Mouse (Mus musculus) layer of hippocampus, adult 2 months (tissue): Measurements from ENCODE around the gene Rnf2. TPM values are rescaled to one million over a fixed set of nuclear protein-coding genes. Genes with fewer than 3 reads are reported as not detected.
A peak's percentile ranks its signal among the peaks of the same experiment; 100 is the strongest.
"Not testable (repeated sequence)": the region's sequence is repeated elsewhere in the genome, so short reads cannot be mapped to it uniquely, and the experiment has no call there.

Experiments
- DNase-seq, 2 experiments: peaks; one replicate each; pipeline ENCODE4 v3.0.0; 2022; ENCODE audit warnings: low spot score in 2 of 2
- H3K27ac ChIP-seq: fragments of 200-600 bp; 2 replicates; pipeline ENCODE4 v1.8.1; 2022
- H3K4me3 ChIP-seq: fragments of 200-600 bp; 2 replicates; pipeline ENCODE4 v1.8.1; 2022; ENCODE audit warnings: mild to moderate bottlenecking
- CTCF ChIP-seq: fragments of 200-600 bp; conservative IDR thresholded peaks from 2 replicates; pipeline ENCODE4 v1.8.1; 2022; ENCODE audit warnings: antibody characterized with exemption, mild to moderate bottlenecking, moderate library complexity
- total RNA-seq, 2 experiments: library from RNA; stranded (reverse); gene quantifications; 2 replicates each; pipeline ENCODE4 v1.2.3; 2021

Gene Rnf2
- total RNA-seq, 2 experiments from 2014 or later: 37.2 to 50.4 TPM

DNA sequence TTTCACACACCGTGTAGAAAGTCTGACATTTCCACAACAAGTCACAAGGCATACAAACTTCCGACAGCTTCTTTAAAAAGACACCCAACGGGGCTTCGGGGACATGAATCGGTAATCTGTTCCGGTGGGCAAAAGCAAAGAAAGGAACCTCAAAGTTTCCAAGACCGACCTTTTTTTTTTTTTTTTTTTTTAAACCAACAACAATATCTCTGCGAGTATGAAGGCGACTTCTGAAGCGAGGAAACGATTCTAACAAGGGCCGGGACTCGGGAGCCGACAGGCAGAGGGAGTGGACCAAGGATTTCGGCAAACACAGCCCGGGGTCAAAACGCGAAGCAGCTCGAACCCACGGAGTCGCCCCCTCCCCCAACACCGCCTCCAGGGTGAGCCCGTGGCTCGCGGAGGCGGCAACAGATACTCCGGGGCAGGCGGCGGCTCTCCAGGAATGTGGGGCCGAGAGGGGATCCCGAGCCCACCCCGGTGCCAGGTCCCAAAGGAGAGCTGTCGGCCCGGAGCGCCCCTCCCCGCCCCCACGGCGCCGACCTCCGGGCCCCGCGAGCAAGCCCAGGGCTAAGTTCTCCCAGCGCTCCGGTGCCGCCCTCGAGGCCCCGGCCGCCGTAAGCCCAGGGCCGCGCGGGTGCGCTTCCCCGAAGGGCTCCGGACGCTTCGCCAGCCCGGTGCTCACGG is 797 bp downstream of the Rnf2 start:
- peak in 1 of 2 experiments; percentile 37 for DNase-seq

DNA sequence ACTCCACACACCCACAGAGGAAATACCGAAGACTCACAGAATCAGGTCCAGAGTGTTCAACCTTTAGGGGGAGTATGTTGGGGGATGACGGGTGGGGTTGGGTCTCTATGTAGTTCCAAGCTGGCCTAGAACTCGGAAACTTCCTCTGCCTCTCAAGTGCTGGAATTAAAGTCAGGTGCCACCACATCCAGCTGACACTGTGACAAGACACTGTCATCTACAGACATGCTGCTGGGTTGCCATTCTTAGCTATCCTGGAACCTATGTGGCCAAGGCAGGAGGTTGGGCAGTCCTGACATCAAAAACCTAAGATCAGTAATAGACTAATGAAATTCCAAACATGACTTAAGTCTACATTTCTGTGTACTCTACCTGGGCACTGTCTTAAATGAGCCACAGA is 2.4 kb downstream of the Rnf2 start:
- Histone ChIP-seq H3K27ac (no peak overlapping the region), H3K4me3 (no peak overlapping the region)
- DNase-seq: no peak
- TF ChIP-seq CTCF: no peak

More for the DNA sequence above, 797 bp downstream of the Rnf2 start:
- peak overlapping the region; percentile 92 for H3K27ac ChIP-seq
- no peak for TF ChIP-seq CTCF
- H3K4me3 ChIP-seq: peak overlapping the region; percentile 88

DNA sequence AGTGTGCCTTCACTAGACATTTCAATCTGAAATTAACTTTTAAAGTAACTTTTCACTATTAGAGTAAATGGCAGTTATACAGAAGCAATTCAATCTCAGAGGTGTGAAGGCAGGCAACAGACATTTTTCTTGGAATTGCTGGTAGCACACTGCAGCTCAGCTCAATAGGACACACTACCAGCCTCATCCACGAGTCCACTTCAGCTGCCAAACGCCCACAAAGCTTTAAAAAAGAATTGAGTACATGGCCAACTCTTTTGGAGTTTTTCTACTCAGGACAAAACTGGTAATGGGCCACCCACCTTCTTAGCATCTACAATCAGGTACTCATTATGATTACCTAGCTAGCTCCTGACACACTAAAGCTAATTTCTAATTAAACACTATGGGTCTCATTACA is 2.8 kb downstream of the Rnf2 start:
- no peak for DNase-seq
- Histone ChIP-seq H3K4me3 (no peak overlapping the region), H3K27ac (no peak overlapping the region)
- TF ChIP-seq CTCF: no peak

DNA sequence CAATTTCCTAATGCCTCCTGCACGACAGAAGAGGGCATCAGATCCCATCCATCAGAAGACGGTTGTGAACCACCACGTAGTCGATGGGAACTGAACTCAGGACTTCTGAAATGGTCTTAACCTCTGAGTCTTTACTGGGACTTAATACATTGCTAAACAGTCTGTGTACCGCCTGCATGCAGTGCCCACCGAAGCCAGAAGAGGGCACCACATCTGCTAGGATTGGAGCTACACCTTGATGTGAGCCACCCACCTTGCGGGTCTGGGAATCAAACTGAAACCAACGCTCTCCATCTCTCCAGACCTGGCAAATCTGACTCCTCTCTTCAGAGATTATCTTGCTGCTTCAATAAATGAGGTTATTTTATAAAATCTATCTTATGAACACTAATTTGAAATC is 3.7 kb downstream of the Rnf2 start:
- peak; percentile 71 for TF ChIP-seq CTCF
- no peak for DNase-seq
- Histone ChIP-seq H3K27ac (no peak overlapping the region), H3K4me3 (no peak overlapping the region)

DNA sequence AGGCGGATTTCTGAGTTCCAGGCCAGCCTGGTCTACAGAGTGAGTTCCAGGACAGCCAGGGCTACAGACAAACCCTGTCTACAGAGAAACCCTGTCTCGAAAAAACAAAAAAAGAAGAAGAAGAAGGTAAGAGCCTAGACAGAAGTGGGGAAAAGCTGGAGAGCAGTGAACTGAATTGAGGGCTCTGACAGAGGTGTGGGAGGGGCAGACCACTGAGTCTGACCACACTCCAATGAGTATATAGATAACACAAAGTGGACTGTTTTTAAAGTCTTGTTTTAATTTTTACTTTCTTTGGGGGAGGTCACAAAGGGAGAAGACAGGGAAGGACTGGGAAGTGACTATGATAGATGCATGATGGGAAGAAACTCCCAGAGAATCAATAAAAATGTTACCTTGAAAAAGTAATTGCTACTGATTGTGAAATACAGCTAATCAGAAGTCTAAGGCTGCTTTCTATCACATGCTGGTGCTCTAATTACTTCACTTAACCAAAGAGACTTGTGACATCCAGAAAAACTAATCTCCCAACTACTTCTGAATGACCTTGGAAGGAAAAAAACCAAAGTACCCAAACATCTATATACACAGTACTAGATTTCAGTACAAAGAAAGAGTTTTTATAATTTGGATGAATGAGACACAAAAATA is 5.0 kb downstream of the Rnf2 start:
- no peak for TF ChIP-seq CTCF
- Histone ChIP-seq H3K27ac (no peak overlapping the region), H3K4me3 (no peak overlapping the region)
- no peak for DNase-seq

- Histone ChIP-seq H3K27ac (no peak overlapping the region), H3K4me3 (no peak overlapping the region)
- DNase-seq: no peak
- no peak for TF ChIP-seq CTCF
These were observed 6.0 kb downstream of the Rnf2 start for GRCm38 (mm10) chr1:151494711-151495110.

- no peak for TF ChIP-seq CTCF
- no peak for DNase-seq
- no peak overlapping the region for H3K27ac ChIP-seq
- H3K4me3 ChIP-seq: no peak overlapping the region
These were observed 6.9 kb downstream of the Rnf2 start for GRCm38 (mm10) chr1:151493826-151494225.

GRCm38 (mm10) chr1:151492419-151492818 is 8.3 kb downstream of the Rnf2 start:
- TF ChIP-seq CTCF: peak; percentile 72
- Histone ChIP-seq H3K4me3 (no peak overlapping the region), H3K27ac (no peak overlapping the region)
- no peak for DNase-seq

DNA sequence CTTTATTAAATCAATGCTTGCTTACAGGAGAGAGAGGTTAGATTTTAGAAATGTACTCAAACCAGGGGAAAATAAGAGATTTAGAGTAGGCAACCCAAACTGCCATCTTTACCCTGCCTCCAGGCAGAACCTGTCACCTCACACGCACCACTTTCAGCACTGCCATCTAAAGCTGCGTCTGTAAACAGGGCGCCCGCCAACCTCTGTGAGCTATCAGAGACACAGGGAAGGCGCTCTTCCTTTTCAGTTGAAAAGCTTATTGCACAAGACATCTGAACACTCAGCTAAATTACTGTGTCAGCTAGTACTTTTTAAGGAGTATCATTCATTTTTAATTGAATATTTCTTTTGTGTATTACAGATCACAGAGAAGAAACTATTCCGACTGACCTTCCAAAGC is 10.9 kb downstream of the Rnf2 start:
- Histone ChIP-seq H3K27ac (no peak overlapping the region), H3K4me3 (no peak overlapping the region)
- DNase-seq: no peak
- TF ChIP-seq CTCF: no peak

DNA sequence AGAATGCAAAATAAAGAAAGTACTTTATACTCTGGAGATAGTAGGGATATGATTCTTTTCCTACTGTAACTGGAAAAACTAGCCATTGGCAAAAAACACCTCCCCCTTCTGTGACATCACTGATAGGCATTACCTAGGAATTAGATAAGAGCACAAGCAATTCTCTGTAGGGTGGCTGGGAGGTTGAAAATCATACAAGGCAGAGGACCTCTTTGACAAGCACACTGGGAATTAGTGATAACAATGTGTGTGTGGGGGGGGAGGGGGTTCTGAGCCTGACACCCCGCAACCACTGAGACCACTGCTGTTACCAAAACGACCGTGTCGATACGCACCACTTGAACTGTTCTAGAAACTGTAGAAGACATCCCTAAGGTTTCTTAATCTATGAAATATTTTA is 16.0 kb downstream of the Rnf2 start:
- no peak for TF ChIP-seq CTCF
- DNase-seq: no peak
- H3K27ac ChIP-seq: no peak overlapping the region

DNA sequence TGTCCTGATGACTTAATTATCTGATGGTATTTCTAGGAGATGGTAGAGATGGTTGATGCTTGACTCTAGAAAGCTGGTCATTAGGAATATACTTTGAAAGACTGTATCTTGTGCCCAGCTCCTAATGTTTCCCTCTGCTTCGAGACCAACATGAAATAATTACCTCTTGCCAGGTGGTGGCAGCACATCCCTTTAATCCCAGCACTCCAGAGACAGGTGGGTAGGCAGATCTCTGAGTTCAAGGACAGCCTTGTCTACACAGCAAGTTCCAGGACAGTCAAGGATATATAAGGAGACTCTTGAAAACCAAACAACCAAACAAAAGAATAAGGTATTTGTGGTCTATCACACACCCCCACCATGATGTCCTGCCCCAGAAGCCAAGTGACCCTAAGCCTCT is 17.2 kb downstream of the Rnf2 start:
- no peak overlapping the region for H3K4me3 ChIP-seq
- peak; percentile 66 for TF ChIP-seq CTCF
- no peak for DNase-seq
- no peak overlapping the region for H3K27ac ChIP-seq

More for the DNA sequence above, 16.0 kb downstream of the Rnf2 start:
- no peak overlapping the region for H3K4me3 ChIP-seq

DNA sequence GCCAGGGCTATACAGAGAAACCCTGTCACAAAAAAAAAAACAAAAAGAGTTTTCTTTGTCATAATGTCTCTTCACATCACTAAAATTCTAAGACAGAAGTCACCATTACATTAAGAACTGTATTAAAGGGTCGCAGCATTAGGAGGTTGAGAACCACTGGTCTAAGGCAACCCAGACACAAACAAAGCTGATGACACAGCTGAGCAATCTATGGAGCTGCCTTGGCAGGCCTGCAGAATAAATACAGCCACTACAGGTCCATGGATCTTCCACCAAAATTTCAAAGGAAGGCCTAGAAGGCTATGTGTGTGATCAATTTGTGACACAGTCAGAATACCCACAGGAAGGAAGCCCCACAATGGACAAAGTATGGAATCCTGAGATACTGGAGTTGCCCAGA is 18.3 kb downstream of the Rnf2 start:
- no peak for TF ChIP-seq CTCF
- Histone ChIP-seq H3K4me3 (no peak overlapping the region), H3K27ac (no peak overlapping the region)
- DNase-seq: no peak

GRCm38 (mm10) chr1:151472386-151472785 is 28.4 kb downstream of the Rnf2 start:
- H3K27ac ChIP-seq, DNase-seq, H3K4me3 ChIP-seq: not testable (repeated sequence)

DNA sequence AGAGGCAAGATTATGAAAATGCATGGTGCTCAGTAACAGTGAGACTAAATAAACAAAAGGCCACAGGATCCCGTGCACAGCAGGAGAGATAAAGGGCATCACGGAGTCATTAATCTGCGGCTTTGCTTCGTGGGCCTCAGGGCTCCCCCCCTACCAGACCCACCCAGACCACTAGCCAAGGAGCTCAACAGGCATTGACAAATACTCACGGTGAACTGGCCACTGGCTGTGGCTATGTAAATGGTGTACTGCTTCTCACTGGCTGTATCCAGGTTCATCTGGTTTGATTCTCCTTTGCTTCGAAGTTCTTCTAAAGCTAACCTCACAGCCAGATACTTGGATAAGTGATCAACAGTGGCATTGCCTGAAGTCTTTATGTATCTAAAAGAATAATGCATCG is 29.3 kb downstream of the Rnf2 start:
- no peak for TF ChIP-seq CTCF
- no peak overlapping the region for H3K27ac ChIP-seq

More for the DNA sequence above, 29.3 kb downstream of the Rnf2 start:
- no peak for DNase-seq
- H3K4me3 ChIP-seq: no peak overlapping the region
